Mouse (Mus musculus) heart, embryonic 15.5 days (tissue): ENCODE measurements at regions not wholly inside any gene's neighbourhood (a gene's known extent, or its start where the extent isn't known, plus 50 kb on each side); places are given as distances from the start of the nearest gene placed in this dataset.
A peak's percentile ranks its signal among the peaks of the same experiment; 100 is the strongest.

Experiments used
- ATAC-seq: fragments of 200-750 bp; cut with Nextera tagmentation; replicated peaks from 2 replicates; pipeline ENCODE4 v1.8.0; 2017; ENCODE audit warnings: low read depth, moderate TSS enrichment; ENCODE audit not compliant: insufficient number of reproducible peaks, insufficient read depth, low FRiP score
- H3K27ac ChIP-seq: fragments of 300-500 bp; sonication (generic); 2 replicates; pipeline ENCODE4 v1.5.1; 2015; ENCODE audit warnings: mild to moderate bottlenecking, inconsistent platforms
- H3K27me3 ChIP-seq: fragments of 300-500 bp; sonication (generic); 2 replicates; pipeline ENCODE4 v1.6.1; 2015; ENCODE audit warnings: inconsistent platforms
- H3K36me3 ChIP-seq: fragments of 300-500 bp; sonication (generic); 2 replicates; pipeline ENCODE4 v1.6.1; 2015; ENCODE audit warnings: mild to moderate bottlenecking, inconsistent platforms
- H3K4me1 ChIP-seq: fragments of 300-500 bp; sonication (generic); replicated peaks from 2 replicates; pipeline ENCODE4 v1.6.1; 2015; ENCODE audit warnings: inconsistent platforms
- H3K4me2 ChIP-seq: fragments of 300-500 bp; sonication (generic); 2 replicates; pipeline ENCODE4 v1.6.1; 2015; ENCODE audit warnings: inconsistent platforms, mild to moderate bottlenecking, moderate library complexity
- H3K4me3 ChIP-seq: fragments of 300-500 bp; sonication (generic); 2 replicates; pipeline ENCODE4 v1.5.1; 2015; ENCODE audit warnings: mild to moderate bottlenecking, inconsistent platforms
- H3K9ac ChIP-seq: fragments of 300-500 bp; sonication (generic); 2 replicates; pipeline ENCODE4 v1.6.1; 2015; ENCODE audit warnings: mild to moderate bottlenecking, inconsistent platforms
- H3K9me3 ChIP-seq: fragments of 300-500 bp; sonication (generic); replicated peaks from 2 replicates; pipeline ENCODE4 v1.6.1; 2016; ENCODE audit warnings: inconsistent platforms
- WGBS: fragments of 180-500 bp; shearing (Covaris S2); methylation state at CpG from one replicate; pipeline ENCODE4 v1.1.7; 2015; ENCODE audit warnings: mixed read lengths; 5-methylcytosine and 5-hydroxymethylcytosine counted together

- H3K9me3 ChIP-seq: no peaks in the 10 kb centered on the region
- no peaks in the 10 kb centered on the region for H3K36me3 ChIP-seq
- H3K27me3 ChIP-seq: no peaks in the 10 kb centered on the region
- H3K4me3 ChIP-seq: no peak overlapping the region
- peaks cover 13% of the 10 kb centered on the region for H3K4me1 ChIP-seq
- no peak overlapping the region for H3K27ac ChIP-seq
- 77% methylated on average over 6 of the region's 6 CpGs for WGBS
- ATAC-seq: no peak
- H3K4me2 ChIP-seq: no peak overlapping the region
- no peak overlapping the region for H3K9ac ChIP-seq
Measured at GRCm38 (mm10) chr3:38312834-38313233, 171.8 kb downstream of the Ankrd50 start.

DNA sequence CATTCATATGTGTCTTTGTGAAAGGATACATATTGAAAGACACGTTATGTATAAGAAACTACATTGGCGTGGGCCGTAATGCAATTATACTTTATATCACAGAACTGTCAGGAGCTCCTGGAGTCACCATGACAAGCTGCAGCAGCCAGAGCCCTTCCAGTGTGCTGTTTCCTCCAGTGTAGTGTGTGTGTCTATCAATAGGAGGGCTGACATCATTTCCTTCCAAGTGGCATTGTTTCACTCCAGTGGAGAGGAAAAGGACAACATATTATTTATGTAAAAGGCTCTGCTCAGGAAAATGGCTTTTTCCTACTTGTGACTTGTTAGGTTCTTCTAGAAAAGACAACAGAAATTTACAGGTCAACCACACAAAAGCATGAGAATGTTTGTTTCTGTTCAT is 172.5 kb downstream of the Ankrd50 start:
- WGBS: 27% methylated on average over 3 of the region's 3 CpGs
- peak; percentile 83 for ATAC-seq
- no peaks in the 10 kb centered on the region for H3K27me3 ChIP-seq
- H3K9me3 ChIP-seq: no peaks in the 10 kb centered on the region
- no peaks in the 10 kb centered on the region for H3K36me3 ChIP-seq
- peaks cover 13% of the 10 kb centered on the region for H3K4me1 ChIP-seq
- H3K4me2 ChIP-seq: no peak overlapping the region
- H3K9ac ChIP-seq: no peak overlapping the region
- no peak overlapping the region for H3K4me3 ChIP-seq
- H3K27ac ChIP-seq: peak overlapping the region; percentile 81

- Histone ChIP-seq H3K27ac (peak overlapping the region; percentile 60), H3K27me3 (no peaks in the 10 kb centered on the region), H3K4me3 (no peak overlapping the region), H3K4me2 (no peak overlapping the region), H3K36me3 (no peaks in the 10 kb centered on the region), H3K9me3 (no peaks in the 10 kb centered on the region), H3K9ac (no peak overlapping the region), H3K4me1 (peaks cover 14% of the 10 kb centered on the region)
- 47% methylated on average over 11 of the region's 11 CpGs for WGBS
- ATAC-seq: no peak; the same call in 1 of the 2 replicates
Measured at GRCm38 (mm10) chr3:38299898-38300751, 184.5 kb downstream of the Ankrd50 start.

GRCm38 (mm10) chr3:38299236-38299897 is 185.3 kb downstream of the Ankrd50 start:
- H3K36me3 ChIP-seq: no peaks in the 10 kb centered on the region
- H3K27ac ChIP-seq: peak overlapping the region; percentile 60
- ATAC-seq: 0 out of 2 replicates have a peak, but pooled peaks have one; percentile 27
- H3K4me3 ChIP-seq: no peak overlapping the region
- H3K4me1 ChIP-seq: peaks cover 14% of the 10 kb centered on the region
- WGBS: 14% methylated on average over 2 of the region's 2 CpGs
- no peaks in the 10 kb centered on the region for H3K27me3 ChIP-seq
- no peak overlapping the region for H3K9ac ChIP-seq
- no peaks in the 10 kb centered on the region for H3K9me3 ChIP-seq
- no peak overlapping the region for H3K4me2 ChIP-seq

- Histone ChIP-seq H3K4me3 (no peak overlapping the region), H3K27ac (no peak overlapping the region), H3K9me3 (no peaks in the 10 kb centered on the region), H3K36me3 (no peaks in the 10 kb centered on the region), H3K4me1 (peaks cover 14% of the 10 kb centered on the region), H3K27me3 (no peaks in the 10 kb centered on the region), H3K4me2 (no peak overlapping the region), H3K9ac (no peak overlapping the region)
- WGBS: 74% methylated on average over 2 of the region's 2 CpGs
- no peak for ATAC-seq
Measured at GRCm38 (mm10) chr3:38297499-38297898, 187.1 kb downstream of the Ankrd50 start.

DNA sequence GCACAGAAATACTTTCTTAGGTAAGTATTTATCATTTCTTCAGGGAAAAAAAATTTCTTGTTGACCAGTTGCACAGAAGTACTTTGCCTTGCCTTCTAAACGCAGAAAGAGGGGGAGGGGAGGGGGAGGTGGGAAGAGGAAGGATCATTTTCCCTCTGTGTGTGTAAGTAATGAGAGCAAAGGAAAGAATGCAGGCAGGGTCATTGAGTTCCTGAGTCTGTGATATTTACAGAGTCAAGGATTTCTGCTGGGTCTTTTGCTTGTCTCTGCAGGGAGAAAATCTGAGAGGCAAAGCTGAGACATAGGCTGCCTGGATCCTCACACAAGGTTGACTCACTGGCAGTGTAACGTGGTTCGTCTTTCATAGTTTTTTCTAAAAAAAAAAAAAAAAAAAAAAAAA is 195.6 kb downstream of the Ankrd50 start:
- no peaks in the 10 kb centered on the region for H3K9me3 ChIP-seq
- ATAC-seq: no peak
- H3K27ac ChIP-seq: no peak overlapping the region
- no peaks in the 10 kb centered on the region for H3K36me3 ChIP-seq
- H3K27me3 ChIP-seq: no peaks in the 10 kb centered on the region
- H3K4me1 ChIP-seq: peaks cover 8% of the 10 kb centered on the region
- H3K4me2 ChIP-seq: no peak overlapping the region
- H3K9ac ChIP-seq: no peak overlapping the region
- WGBS: 42% methylated on average over 3 of the region's 3 CpGs
- H3K4me3 ChIP-seq: no peak overlapping the region

- Histone ChIP-seq H3K4me2 (0 out of 2 replicates have a peak overlapping the region, but pooled peaks have one; percentile 9), H3K27ac (peak overlapping the region; percentile 84), H3K4me1 (peaks cover 38% of the 10 kb centered on the region), H3K4me3 (no peak overlapping the region), H3K36me3 (no peaks in the 10 kb centered on the region), H3K9ac (no peak overlapping the region), H3K9me3 (no peaks in the 10 kb centered on the region), H3K27me3 (no peaks in the 10 kb centered on the region)
- 16% methylated on average over 11 of the region's 11 CpGs for WGBS
- ATAC-seq: peak; percentile 75
Measured at GRCm38 (mm10) chr3:38283687-38284124, 200.9 kb downstream of the Ankrd50 start.

DNA sequence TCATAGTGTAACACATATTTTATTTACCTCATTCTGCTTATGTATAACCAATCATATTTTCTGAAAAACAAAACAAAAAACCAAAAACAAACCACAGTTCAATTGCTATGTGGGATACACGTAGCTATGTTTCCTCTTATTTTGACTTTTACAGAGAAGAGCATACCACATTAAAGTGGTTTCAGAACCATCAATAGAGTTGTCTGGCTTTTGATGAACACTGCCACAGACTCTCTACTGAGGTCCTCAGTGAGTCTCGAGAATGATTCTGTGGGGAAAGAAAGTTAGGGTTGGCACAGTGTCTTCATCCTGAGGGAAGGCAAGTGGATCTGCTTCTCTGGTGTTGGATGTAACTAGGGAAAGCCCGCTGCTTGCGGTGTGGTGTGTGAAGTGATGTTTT is 201.8 kb downstream of the Ankrd50 start:
- 85% methylated on average over 4 of the region's 4 CpGs for WGBS
- H3K4me1 ChIP-seq: peaks cover 37% of the 10 kb centered on the region
- no peaks in the 10 kb centered on the region for H3K9me3 ChIP-seq
- ATAC-seq: no peak
- no peaks in the 10 kb centered on the region for H3K36me3 ChIP-seq
- H3K27ac ChIP-seq: peak overlapping the region; percentile 84
- no peak overlapping the region for H3K4me2 ChIP-seq
- no peak overlapping the region for H3K4me3 ChIP-seq
- no peaks in the 10 kb centered on the region for H3K27me3 ChIP-seq
- no peak overlapping the region for H3K9ac ChIP-seq

DNA sequence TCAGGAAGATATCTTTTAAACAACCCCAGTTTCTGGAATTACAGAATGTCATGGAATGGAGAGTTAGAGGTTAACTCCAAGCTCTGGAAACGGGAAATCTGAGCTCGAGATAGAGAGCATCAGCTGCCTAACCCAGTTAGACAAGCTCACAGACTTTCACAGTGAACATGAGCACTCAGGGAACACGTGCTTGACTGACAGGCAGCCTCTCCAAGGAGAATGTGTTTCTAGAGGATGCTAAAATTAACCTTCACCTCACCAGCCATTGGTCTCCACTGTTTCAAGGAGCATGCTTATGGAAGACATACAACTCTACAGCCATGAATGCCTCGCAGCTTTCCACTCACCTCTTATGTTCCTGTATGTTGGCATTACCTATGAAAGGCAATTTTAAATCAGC is 203.0 kb downstream of the Ankrd50 start:
- Histone ChIP-seq H3K9ac (no peak overlapping the region), H3K36me3 (no peaks in the 10 kb centered on the region), H3K9me3 (no peaks in the 10 kb centered on the region), H3K4me2 (no peak overlapping the region), H3K4me3 (no peak overlapping the region), H3K27ac (peak overlapping the region; percentile 59), H3K4me1 (peaks cover 37% of the 10 kb centered on the region), H3K27me3 (no peaks in the 10 kb centered on the region)
- ATAC-seq: peak; percentile 63; the same call in 1 of the 2 replicates
- WGBS: 23% methylated on average over 4 of the region's 4 CpGs

- Histone ChIP-seq H3K27ac (peak overlapping the region; percentile 59), H3K9me3 (no peaks in the 10 kb centered on the region), H3K27me3 (no peaks in the 10 kb centered on the region), H3K36me3 (no peaks in the 10 kb centered on the region), H3K4me2 (no peak overlapping the region), H3K4me3 (no peak overlapping the region), H3K4me1 (peaks cover 37% of the 10 kb centered on the region), H3K9ac (no peak overlapping the region)
- WGBS: 77% methylated on average over 6 of the region's 6 CpGs
- no peak for ATAC-seq
Measured at GRCm38 (mm10) chr3:38280876-38281275, 203.8 kb downstream of the Ankrd50 start.

DNA sequence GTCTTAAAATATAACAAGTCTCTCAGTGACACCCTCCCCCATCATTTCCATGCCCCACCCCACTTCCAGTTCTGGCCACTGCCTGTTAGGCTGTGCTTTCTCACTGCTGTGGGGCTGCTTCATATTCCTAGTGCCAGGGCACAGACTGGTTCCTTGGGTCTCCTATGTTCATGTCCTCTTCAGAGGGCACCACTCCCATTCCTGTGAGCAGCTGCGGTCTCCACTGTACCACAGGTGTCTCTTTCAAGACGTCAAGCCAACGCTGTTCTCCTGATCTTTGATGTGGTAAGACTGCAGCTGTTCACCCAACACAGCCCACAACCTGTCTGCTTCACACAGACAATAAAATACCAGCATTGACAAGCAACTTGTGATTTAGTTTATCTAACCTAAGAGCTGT is 204.5 kb downstream of the Ankrd50 start:
- H3K9ac ChIP-seq: no peak overlapping the region
- H3K4me3 ChIP-seq: no peak overlapping the region
- H3K4me1 ChIP-seq: peaks cover 37% of the 10 kb centered on the region
- H3K4me2 ChIP-seq: no peak overlapping the region
- no peak for ATAC-seq
- H3K27me3 ChIP-seq: no peaks in the 10 kb centered on the region
- no peaks in the 10 kb centered on the region for H3K36me3 ChIP-seq
- no peaks in the 10 kb centered on the region for H3K9me3 ChIP-seq
- 80% methylated on average over 3 of the region's 3 CpGs for WGBS
- H3K27ac ChIP-seq: no peak overlapping the region
